Mouse (Mus musculus) lung, postnatal 36 days (tissue): Measurements from ENCODE around the gene Trim61.

ENCODE experiments used
- DNase-seq: peaks from one replicate; pipeline ENCODE4 v3.0.0; 2022; ENCODE audit warnings: mixed read lengths

Trim61 gene

GRCm38 (mm10) chr8:64983150-64983897 lies 35.0 kb downstream of the Trim61 start:
- DNase-seq, result no peak
